Mouse (Mus musculus) mature B cell (primary cell): Measurements from ENCODE around the gene Reps2.

Experiments used
- in situ Hi-C: fragments of 300-500 bp; cut with MboI; formaldehyde crosslinking; loops from 2 replicates; pipeline ENCODE4 v1.14.3; 2019

The Reps2 gene

DNA sequence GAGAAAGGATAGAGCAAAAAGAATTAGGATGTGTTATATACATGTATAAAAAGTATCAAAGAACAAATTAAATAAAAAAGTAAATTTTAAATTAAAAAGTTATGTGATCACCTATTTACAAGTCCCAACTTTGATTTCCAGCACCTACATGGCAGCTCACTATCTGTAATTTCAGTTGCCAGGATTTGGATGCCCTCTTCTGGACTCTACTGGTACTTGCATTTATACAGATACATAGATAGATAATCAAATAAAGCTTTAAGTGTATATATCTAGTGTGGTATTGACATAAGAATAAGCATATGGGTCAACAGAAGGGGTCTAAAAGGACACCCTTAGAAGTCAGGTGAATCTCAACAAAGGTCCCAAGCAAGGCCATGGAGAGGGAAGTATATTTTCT, 155.7 kb downstream of the Reps2 start:
- in situ Hi-C loops, result no loop called here

DNA sequence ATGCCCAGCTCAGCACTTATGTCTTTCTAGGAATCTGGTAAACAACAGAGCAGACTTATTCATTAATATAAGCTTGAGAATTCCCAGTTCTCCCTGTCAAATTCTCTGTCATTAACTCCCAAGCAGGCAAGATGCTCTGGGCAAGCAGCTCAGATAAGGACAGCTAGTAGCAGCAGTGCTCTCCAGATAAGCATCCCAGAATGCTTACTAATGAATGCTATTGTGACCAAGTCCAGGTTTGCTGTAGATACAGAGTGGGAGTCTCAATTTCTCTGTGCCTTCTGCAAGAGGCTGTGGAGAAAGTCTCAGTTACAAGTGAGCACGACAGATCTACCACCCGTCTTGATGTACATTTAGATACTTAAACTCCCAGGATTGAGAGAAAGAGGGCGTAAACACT, 173.2 kb downstream of the Reps2 start:
- in situ Hi-C loops, result no loop called here

- in situ Hi-C loops, result no loop called here
Observed at GRCm38 (mm10) chrX:162462156-162462555, 181.3 kb downstream of the Reps2 start.

DNA sequence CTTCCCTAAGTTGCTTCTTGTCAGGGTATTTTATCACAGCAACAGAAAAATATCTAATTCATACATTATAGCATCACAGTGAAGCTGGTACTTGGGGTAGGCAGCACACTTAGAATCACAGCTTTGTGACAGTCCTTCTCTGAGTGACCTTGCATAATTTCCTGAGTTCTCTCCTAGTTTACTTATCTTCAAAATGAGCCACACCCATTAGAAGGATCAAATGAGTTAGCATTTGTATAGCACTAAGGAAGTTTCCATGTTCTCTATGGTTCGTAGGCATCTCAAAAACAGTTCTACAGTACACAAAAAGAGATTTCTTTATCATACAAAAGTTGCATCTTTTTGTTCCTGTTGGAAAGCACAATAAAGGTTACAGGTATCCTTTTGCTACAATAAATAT, 187.0 kb downstream of the Reps2 start:
- in situ Hi-C loops, result no loop called here

GRCm38 (mm10) chrX:162455364-162455763, 188.1 kb downstream of the Reps2 start:
- in situ Hi-C loops, result no loop called here

DNA sequence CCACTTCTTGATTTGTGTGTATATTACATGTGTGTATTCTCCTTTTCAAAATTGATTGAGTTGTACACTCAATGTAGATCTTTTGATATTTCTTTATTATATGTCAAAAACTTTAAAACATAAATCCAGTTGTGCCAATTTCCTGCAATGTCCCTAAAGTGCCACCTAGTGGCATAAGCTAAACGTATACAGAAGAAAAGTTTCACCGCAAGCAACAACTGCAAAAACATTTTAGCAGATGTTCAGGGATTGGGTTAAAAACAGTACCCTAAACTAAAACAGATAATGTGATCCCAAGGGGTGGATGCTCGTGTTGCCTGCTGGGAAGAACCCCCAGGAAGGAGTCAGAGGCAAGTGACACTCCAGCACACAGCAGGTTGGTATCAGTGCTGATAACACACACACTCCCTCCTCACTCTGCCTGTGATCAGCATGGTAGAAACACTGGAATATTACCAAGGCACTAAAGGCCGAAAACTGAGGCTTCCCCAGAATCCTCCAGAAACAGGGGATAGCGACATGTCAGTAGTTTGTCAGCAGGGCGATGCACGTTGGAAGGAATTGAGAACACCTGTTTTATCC, 189.5 kb downstream of the Reps2 start:
- in situ Hi-C loops, result no loop called here

- in situ Hi-C loops, result no loop called here
Observed at GRCm38 (mm10) chrX:162452642-162453041, 190.8 kb downstream of the Reps2 start.

DNA sequence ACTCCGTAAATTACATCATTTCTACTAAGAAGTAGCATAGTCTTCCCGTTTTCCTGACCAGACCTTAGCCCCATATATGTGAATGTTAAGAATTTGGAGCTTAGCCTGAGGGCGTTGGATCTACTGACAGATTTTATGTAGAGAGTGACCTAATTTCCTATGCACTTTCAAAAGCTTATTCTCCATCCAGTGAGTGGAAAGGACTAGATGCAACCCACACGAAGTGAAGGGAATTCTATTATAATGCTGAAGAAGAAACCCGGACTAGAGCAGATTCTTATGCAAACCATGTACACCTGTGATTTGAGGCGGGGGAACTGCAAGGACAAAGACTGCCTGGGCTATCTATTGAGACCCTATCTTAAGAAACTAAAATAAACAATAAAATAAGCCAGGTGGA, 195.5 kb downstream of the Reps2 start:
- in situ Hi-C loops, result no loop called here

GRCm38 (mm10) chrX:162446678-162447318, 196.7 kb downstream of the Reps2 start:
- in situ Hi-C loops, result no loop called here

DNA sequence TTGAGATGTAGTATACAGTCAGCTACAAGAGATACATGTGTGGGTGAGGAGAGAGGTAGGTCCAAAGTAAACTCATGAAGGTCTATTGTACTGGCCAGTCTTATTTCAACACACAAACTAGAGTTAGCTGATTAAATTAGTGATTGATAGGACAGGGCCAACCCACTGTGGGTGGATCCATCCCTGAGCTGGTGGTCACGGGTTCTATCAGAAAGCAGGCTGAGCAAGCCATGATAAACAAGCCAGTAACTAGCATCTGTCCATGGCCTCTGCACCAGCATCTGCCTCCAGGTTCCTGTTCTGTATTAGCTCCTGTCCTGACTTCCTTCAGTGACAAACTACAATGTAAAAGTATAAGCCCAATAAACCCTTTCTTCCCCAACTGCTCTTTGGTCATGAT, 200.1 kb downstream of the Reps2 start:
- in situ Hi-C loops, result no loop called here

- in situ Hi-C loops, result no loop called here
Observed at GRCm38 (mm10) chrX:162442970-162443369, 200.5 kb downstream of the Reps2 start.

DNA sequence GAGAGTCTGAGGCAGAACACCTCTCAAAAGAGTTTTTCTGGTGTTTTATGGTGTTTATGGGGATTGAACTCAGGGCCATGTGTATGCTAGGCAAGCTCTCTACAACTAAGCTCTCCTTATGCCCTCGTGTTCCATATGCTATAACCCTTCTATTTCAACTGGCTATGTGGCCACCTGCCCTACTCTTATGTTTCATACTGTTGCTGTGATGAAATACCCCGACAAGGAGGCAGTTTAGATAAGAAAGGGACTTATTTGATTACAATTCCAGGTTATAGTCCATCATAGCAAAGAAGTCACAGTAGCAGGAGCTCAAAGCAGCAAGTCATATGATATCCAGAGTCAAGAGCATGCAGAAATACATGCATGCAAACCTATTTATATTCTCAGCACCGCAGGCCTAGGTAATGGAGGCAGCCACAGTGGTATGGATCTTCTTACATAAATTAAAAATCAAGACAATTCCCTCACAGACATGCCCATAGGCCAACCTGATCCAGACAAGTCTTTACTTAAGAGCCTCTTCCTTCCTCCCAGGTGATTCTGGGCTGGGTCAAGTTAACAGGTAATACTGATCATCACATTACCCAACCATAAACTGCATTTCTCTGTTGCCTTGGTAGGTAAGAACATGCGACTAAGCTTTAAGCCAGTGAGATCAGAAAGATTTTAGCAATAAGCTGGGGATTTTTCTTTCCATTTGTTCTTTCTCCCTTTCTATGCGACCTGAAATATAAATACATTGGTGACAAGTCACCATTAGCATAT, 210.5 kb downstream of the Reps2 start:
- in situ Hi-C loops, result no loop called here

DNA sequence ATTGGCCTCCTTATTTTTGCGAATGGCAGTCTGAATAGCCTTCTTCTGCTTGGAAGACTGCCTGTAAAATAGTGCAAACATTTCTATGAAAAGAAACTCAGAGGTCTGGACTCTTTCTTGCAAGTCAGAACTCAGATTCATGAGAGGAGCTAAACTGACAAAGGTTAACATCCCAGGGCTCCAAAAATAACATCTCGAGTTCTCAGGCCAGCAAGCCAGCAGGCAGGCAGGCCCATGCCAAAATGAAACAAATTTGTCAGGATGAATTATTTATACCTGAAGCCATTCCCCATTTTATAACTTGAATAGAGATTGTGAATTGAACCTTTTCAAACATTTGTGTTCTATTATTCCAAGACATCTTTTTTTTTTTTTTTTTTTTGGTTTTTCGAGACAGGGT, 215.8 kb downstream of the Reps2 start:
- in situ Hi-C loops, result no loop called here

- in situ Hi-C loops, result no loop called here
Observed at GRCm38 (mm10) chrX:162419431-162419830, 224.0 kb downstream of the Reps2 start.

DNA sequence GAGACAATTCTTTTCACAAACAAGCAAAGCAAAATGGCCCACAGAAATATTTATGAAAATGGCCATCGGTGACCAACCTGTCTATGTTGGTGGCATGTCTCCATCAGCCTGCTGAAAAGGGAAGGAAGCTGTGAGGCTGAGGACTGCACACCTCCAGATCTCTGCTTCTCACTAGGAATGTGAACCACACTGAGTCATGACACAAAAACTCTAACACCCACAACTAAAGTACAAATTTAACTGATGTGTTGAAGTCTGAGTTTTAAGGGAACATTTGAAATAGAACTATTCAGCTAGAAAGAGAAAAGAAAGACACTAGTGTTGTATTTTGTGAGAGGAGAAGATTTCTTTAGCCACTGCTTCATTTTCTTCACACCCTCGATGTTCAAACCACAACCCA, 230.3 kb downstream of the Reps2 start:
- in situ Hi-C loops, result no loop called here

DNA sequence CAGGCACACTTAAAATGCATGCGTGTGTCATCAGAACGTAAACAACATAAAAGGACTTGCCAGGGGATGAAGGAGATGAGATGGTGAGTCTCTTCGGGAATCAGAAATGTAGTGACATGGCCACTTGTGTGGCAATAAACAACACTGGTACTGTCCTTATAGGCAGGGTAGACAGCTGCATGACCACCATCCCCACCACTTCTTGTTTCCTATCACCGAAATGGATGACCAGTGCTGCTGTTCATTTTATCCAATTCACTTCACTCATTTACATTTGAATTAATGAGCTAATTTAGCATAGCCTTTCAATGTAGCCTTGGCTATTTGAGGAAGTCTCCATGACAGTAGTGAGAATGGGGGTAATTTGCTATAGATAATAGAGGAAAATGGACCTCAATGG, 236.2 kb downstream of the Reps2 start:
- in situ Hi-C loops, result no loop called here

DNA sequence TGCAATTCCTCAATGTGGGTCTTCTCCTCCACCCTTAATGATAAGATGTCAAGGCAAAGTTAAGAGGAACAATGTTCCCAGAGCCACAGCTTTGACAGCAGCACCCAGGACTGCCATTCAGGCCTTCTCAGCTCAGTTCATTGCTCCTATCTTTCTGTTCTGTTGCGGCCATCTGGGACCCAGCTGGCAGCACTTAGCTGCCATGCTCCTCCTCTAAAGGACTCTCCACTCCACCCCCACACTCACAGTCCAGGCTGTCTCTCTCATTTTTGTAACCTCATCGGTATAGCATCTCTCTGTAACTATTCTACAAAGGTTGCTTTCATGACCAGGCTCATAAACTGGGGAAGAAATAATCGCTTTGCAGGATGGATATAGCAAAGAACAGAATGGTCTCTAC, 241.0 kb downstream of the Reps2 start:
- in situ Hi-C loops, result no loop called here

DNA sequence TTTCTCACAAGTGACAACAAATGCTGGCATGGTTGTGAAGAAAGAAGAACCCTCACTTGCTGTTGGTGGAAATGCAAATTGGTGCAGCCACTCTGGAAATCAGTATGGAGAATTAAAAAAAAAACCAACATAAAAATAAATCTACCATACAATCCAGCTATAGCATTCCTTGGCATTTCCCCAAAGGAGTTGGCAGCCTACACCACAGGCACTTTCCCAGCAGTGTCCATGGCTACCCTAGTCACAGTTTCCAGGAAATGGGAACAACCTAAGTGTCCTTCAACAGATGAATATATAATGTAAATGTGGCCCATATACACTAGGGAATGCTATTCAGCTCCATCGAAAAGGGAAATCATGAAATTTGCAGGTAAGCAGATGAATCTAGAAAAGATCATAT, 262.7 kb downstream of the Reps2 start:
- in situ Hi-C loops, result no loop called here

DNA sequence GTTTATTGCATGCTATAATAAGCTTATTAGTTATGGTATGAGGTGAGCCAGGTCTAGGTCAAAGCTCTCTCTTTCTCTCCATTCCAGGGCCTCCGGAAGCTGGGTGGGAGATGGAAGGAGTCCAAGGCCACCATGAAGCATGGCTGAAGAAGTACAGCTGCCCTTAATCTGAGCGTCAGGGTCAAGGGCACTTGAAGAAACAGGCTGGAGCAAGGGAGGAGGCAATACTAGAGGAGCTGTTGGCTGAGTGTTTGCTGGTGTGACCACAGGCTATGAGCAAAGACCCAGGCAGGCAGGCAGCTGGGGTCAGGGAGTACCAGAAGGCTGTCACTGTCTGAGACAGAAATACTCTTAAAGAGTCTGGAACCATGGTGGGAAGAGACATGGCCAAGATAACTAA, 280.2 kb downstream of the Reps2 start:
- in situ Hi-C loops, result no loop called here
